Mouse (Mus musculus): Measurements from ENCODE around the gene Pfkm. TPM values are rescaled to one million over a fixed set of nuclear protein-coding genes. Genes with fewer than 3 reads are reported as not detected.

The Pfkm gene
- 100 to 1,000 TPM; 399 to 431 TPM for total RNA-seq (2021)
- long read RNA-seq, experiment 1, transcript Pfkm-201 (23 exons, 2,879 nt) = major isoform, 186 of 267 reads
- long read RNA-seq, experiment 1, partial matches to known transcripts = 42 of 267 reads
- long read RNA-seq, experiment 1, other reads (novel, unspliced or antisense) = 39 of 267 reads
- long read RNA-seq, experiment 2, transcript Pfkm-201 (23 exons, 2,879 nt) = major isoform, 146 of 213 reads
- long read RNA-seq, experiment 2, partial matches to known transcripts = 42 of 213 reads
- long read RNA-seq, experiment 2, other reads (novel, unspliced or antisense) = 25 of 213 reads

DNA sequence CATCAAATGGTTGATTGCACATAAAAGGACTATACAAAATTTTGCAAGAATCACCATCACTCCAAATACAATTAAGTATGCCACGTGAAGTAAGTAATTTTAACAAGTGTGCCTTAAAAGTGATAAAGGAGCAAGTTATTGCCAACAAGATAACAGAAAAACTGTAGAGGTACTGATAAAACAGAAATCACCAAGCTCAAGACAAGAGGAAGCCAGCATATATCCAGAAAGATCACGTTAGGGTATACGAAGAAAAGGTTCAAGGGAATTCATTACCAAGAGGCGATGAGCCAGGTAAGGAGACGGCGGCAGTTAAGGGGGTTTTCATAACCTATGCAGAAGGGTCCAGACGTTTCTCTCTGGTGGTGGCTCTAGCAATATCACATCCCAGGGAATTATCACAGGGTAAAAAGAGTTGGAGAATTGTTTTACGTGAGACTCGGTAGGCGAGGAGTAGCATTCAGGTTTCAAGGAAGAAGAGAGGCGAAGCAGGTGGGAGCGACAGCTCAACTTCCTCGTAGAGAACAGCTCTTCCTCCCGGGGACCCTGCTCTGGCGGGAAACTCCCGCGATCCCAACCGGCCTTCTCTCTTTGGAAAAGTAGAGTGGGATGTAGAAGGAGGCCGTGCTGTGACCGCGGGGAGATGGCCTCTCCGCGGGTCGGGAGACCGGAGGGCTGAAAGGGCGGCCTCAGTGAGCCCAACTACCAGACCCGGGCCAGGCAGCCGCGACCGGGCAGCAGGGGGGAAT is at the start of gene Pfkm:
TSS of gene Pfkm (plus strand) at position 218 of the 749 bp plus-strand sequence.
- DNase-seq (ENCODE audit: low spot score in 2 of 2) = no peak

DNA sequence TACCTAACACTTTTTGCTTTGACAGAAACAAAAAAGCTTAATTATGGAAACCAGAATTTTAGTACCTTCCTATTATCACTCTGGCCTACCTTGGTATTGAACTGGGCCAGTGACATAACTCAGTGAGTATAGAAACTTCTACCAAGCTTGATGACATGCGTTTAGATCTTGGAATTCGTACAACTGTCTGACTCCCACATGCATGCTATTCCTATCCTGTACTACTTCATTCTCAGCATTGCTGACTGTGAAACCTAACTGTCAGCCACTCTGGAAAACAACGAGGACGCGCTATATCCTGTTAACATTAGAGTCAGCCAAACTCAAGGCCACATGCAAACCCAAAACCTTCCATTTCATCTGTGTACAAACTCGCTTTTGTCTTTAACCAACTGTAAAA is 48.4 kb upstream of the Pfkm start:
- DNase-seq (ENCODE audit: low spot score in 2 of 2) = peak in 1 of 2 experiments; percentile 7

DNA sequence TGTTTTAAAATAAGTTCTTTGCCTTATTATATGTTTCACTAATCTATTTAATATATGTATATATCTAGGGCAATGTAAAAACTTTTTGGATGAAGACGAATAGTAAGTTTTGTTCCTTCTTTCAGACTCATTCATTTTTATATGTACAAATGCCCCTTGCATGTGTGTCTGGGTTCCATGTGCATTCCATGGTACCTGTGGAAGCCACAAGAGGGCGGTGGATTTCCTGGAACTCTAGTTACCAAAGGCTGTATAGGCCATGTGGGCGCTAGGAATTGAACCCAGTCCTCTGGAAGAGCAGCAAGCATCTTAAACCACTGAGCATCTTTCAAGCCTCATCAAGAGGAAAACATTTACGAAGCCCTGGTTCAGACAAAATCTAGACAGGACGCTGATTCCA is 48.0 kb upstream of the Pfkm start:
- DNase-seq (ENCODE audit: low spot score in 2 of 2) = no peak

DNA sequence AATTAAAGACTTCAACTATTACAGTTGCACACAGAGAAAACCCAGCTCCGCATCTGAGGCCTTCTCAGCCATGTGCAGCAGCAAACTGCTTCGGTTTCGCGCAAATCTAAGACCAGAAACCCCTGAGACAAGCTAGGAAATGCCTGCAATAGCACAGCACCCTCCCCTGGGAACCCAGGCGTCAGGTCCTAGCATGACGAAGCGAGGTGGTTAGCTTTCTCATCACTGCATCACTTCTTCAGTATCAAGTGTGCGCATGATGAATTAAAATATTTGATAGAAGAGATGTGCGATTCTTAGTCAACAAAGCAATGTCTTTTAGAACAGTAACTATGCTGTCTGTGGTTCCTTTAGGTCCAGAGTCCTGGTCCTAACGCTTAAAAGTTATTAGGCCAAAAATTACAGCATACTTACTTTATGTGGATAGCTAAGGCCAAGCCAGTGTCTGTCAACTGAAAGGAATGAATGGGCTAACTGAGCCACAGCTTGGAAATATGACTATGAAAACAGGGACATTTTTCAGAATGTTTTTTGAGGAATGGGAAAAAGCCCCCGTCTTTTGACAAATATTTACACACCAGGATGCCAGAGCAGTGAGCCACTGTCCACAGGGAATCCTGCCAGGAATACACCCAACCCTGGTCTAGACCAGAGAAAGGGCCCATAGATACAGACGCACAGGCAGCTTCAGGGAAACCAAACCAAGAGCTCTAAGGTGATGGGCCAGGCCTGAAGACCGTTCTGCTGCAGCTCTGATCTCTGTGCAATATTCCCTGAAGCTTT is 43.3 kb upstream of the Pfkm start:
- DNase-seq (ENCODE audit: low spot score in 2 of 2) = no peak

DNA sequence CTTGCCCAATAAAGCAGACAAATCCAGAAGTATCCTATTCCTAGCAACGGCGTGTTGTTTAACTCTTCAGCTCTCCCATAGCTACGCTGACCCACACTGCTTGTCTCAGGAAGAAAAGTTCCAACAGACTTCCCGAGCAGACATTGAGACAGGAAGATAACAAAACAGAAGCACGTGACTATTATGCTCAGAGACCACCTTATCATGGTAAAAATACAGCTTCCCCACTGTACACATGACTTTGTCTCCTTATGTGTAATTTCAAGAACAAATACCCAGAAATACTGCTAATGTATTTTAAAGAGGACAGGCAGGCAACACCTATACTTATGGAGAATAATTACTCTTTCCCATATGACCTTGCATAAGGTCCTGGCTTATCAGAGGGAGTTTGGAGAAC is 40.7 kb upstream of the Pfkm start:
- no peak for DNase-seq (ENCODE audit: low spot score in 2 of 2)

DNA sequence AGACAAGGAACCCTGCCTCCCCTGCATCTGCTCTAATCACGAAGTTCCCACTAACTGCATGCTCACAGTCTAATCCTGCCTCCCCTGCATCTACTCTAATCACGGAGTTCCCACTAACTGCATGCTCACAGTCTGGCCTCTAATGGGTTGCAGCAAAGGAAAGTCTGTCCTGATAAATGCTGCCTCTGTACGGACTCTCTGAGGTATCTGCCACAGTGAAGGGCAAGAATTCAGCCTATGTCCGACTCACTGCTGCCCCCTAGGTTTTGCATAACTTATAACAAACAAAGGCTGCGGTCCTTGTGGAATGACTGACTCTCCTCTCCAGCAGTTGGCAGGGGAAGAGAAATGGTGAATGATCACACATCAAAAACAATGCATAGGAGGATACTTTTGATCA is 37.1 kb upstream of the Pfkm start:
- DNase-seq (ENCODE audit: low spot score in 2 of 2) = peak; percentile 15 to 39

DNA sequence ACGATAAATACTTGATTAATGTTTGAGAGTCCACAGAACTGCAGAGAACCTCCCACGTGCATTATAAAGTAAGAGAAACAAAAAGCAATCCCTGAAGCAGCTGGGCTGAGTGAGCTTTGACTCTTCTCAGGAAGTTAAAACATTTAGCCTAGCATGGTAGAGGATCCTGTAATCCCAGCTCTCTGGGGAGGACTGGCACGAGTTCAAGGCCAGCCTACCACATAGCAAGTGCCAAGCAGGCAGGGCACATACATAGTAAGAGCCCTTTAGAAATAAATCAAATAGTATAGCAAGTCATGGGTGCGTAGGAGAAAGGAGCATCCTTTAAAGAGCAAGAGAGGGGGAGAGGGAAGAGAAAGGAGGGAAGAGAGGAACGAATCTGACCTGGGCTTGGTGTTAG is 26.5 kb upstream of the Pfkm start:
- no peak for DNase-seq (ENCODE audit: low spot score in 2 of 2)

DNA sequence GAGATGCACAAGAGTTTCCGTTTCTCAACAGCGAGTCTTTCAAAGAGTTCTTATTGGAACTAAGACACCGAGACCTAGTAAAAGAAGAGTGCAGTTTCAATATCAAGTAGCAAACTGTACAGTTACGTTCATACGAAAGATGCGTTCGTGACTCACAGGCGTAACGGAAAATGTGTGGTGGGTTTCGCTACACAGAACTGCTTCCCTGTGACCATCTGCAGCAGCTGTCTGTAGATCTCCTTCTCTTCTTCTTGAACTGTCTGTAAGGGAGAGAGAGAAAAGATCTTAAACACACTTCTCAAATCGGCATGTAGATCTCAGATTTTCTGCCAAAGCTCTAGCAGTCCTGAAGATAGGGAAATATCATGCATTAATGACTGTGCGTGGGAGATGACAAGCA is 25.8 kb upstream of the Pfkm start:
- no peak for DNase-seq (ENCODE audit: low spot score in 2 of 2)

DNA sequence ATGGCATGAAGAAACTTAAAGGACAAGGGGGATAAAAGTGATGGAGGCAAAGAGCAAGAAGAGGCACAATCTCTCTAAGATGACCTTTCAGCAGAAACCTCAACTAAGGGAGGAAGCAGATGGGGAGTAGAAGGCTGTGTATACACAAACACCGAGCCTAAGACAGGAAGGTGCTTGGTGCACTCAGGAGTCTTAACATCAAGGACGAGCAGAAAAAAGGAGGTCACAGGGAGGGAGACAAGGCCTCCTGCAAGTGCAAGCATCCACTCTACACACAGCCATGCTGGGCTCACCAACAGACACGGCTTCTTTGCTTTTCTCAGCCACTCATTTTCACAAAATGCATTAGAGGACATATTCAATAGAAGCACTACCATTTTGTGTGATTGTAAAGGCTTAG is 24.9 kb upstream of the Pfkm start:
- DNase-seq (ENCODE audit: low spot score in 2 of 2) = no peak

DNA sequence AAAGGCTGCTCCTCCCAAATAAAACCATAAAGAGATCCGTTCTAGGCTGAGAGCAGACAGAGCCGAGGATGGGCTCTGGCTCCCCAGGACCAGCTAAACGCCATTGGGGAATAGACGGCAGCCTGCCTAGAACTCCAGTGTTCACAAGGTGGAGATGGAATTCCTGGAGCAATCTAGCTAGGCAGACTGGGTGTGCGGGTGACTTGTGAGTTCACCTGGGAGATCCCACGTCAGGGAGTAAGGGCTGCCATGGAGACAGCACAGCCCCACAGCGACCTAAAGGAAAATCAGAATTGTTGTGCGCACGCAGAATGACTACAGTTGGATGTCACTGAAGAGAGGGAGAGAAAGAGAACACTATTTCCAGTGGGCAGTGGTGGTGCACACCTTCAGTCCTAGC is 23.9 kb upstream of the Pfkm start:
- DNase-seq (ENCODE audit: low spot score in 2 of 2) = no peak

DNA sequence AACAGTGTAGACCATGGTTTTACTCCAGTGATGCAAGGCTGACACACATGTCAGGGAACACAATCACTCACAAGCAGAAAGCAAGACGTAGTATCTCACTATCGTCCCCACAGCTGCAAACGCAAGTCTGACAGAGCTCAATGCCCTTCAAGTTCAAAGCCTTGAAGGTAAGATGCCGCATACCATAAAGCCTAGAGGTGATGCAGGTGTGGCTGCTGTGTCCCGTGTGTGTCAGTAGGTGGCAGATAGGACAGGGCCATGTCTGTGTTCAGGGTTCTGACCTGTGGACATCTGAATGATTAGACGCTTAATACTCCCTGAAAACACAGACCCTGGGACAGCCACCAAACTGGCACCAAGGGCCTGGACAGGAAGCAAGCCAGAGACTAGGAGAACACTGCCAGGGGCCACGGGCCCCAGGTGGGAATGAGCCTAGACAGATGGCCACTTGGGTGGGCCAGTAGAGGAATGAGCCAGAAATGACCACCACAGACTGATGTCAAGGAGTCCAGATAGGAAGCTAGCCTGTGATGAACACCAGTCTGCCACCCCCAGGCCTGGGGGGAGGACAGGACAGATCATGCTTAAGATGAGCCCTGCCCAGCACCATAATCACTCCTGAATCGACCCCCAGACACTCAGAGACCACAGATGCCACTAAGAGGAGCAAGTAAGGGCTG is 22.7 kb upstream of the Pfkm start:
- no peak for DNase-seq (ENCODE audit: low spot score in 2 of 2)

DNA sequence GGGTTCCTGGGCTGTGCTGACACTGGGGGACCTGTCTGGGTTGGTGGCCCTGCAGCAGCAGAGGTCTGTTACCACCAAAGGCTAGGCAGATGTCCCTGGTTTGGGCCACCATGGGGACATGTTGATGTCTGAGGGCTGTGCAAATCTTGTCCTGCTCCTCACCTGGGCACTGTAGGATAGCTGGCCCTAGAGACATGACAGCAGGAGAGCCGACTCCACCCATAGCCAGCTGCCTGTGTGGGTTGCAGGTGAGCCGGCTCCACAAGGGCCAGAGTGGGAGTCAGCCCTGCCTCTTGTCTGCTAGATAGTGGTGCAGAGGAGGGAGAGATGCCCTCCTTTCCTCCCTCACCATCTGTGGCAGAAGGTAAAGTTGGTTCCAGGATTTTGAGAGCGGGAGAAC is 22.0 kb upstream of the Pfkm start:
- peak; percentile 10 to 23 for DNase-seq (ENCODE audit: low spot score in 2 of 2)

DNA sequence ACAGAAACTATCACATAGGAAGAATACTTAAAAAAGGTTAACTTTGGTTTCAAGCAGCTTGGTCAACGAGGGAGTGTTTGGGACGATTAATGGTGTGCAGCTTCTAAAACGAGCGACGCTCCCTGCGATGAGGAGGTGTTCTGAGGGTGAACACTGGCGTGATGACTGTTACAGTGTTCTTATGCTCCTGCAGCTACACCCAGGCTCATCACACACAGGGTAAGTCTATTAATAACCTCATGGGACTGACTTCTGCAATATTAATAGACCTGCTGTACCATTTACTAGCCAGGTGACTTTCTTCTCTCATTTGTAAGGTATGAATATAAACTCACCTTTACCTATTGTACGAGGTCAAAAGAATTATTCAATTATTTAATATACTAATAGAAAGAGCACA is 17.9 kb upstream of the Pfkm start:
- no peak for DNase-seq (ENCODE audit: low spot score in 2 of 2)

DNA sequence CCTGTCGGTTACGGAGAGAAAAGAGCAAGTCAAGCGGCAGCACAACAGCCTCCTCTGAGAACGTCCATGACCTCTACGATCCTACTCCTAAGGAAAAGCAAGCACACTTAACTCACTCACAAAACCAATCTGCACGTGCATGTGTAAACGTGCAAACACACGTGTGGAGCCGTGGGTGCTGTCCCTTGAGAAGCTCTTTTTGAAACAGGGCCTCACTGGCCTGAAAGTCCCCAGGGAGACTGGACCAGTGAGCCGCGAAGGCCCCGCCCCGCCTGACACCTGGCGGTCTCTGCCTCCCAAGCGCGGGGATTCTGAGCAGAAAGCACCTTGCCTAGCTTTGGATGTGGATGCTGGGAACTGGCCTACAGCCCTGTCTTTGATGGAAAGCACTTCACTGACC is 17.4 kb upstream of the Pfkm start:
- no peak for DNase-seq (ENCODE audit: low spot score in 2 of 2)

DNA sequence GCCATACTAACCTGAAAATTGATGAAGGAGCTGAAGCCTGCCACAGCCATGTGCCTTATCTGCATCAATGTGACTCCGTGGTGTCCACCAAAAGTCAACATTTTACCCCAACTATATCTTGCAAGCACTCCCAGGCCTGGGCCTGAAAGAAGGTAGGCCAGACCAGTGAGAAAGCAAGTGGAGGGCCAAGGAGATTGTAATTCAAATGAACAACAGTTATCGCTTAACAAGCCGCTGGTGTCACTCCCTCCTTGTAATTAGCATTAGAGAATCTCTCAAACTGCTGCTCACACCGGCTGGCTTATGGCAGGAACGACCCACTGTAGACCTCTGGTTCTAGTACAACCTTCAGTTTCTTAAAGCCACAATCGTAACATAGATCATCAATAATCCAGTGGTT is 15.5 kb upstream of the Pfkm start:
- no peak for DNase-seq (ENCODE audit: low spot score in 2 of 2)

DNA sequence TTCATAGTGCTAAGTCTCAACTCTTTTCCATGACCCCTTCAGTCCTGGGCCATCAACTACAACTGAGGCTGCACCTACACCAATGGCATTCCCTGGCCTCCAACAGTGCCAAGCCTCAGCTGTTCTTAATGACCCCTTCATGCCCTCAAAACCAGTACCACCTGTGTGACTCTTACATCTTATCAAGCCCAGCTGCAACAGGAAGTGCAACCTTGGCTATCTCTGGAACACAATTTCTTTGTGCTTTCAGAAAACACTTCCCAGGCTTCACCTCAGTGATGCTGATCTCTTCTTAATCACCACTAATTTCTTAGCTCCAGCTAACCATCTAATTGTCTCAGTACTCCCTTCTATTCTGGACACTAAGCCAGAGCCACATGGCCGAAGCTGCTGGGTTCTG is 3.5 kb upstream of the Pfkm start:
- DNase-seq (ENCODE audit: low spot score in 2 of 2) = no peak

DNA sequence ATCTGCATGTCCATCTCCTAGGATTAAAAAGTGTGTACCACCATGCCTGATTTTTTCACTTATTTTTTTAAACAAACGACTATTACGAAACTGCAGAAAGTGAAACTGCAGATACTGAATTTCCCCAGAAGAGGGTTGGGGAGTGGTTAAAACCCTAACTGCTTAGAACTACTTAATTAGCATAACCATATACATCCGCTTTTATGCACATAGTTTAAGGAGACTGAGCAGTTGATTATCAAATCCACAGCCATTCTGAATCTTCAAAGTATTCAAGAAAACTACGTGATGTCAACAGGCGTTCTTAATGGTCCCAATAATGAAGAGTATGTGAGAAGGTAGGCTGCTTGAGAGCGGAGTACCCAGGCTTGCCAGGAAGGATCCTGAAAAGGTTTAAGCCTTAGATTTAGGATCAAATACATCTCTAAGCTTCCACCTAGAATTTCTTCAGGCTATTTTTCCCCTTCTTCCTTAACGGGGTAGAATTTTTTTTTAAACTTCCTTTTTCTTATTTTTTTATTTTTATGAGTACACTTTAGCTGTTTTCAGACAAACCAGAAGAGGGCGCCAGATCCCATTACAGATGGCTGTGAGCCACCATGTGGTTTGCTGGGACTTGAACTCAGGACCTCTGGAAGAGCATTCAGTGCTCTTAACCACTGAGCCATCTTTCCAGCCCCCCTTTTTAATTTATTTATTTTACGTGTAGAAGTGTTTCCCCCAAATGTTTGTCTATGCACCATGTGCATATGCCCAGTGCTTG is 2.8 kb upstream of the Pfkm start:
- DNase-seq (ENCODE audit: low spot score in 2 of 2) = peak in 1 of 2 experiments; percentile 40

DNA sequence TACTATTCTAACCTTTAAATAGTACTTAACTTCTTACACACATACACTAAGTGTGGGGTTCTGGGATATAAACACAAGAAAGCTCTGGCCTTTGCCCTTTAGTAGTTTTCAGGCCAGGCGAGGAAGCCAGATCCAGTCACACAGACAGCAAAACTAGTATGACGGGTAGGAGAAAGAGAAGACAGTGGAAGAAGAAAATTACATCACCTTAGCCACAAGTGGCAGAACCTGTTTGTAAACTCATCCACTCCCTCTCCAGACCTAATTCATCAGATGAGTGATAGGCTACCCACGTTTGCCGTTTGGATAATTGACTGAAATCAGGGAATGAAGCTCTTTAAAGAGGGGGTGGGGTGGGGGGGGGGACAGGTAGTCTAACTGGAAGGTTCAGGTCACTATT is 548 bp upstream of the Pfkm start:
- no peak for DNase-seq (ENCODE audit: low spot score in 2 of 2)

DNA sequence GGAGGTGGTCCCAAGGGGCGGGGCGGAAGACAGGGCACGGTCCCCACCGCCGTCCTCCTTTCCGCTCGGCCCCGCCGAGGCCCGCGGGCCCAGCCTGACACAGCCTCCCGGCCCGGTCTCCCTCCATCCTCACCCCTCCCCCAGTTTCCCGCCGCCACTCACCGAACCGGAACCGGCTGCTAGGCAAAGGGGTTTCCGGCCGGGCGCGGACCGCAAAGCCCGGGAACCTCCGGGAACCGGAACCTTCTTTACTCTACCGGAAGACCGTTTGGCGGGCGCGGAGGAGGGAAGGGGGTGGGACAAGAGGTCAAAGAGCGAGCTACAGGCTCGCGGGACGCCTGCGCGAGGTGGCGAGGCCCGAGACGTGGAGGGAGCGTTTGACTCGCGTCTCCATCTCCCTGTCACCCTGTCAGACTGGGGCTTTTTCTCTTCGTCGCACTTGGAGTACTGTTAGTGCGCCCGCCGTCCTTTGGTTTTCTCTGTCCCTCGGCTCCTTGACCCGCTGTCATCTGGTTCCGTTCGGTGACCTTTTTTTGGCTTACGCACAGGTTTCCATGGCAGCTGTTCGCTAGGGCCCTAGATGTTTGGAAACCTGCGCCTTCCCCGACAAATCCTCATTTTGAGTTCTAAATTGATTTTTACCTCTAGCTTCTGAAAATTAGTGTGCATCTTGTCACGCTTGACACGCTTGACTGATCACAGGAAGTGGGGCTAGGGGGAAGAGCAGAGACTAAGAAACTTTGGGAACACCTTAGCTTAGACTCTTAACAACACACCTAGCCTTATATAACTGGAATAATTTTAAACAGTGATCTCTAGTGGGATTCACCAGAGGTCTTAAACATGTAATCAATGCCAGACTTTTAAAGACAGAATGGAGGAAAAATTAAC is 977 bp downstream of the Pfkm start, which contains the start of gene Senp1:
TSS of gene Senp1 (minus strand) at position 624 of the 891 bp plus-strand sequence.
- DNase-seq (ENCODE audit: low spot score in 2 of 2) = peak; percentile 86 to 91

DNA sequence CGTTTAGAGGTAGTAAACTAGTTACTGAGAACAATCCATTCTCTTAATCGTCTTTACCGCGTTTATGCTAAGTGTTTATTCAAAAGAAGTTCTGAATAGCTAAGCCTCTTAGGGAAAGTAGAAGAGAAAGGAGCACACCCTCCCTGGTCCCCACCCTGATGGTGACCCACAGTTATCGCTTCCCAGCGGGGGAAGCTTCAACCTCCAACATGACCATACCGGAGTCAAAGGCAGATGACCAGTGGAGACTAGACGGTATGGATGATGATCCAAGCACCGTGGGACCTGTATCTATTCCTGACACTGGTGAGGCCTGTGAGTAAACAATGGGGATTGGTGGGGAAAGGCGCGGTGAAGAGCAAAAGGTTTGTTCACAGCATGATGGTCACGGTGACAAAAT is 2.5 kb downstream of the Pfkm start:
- no peak for DNase-seq (ENCODE audit: low spot score in 2 of 2)
